Mouse (Mus musculus): ENCODE measurements at regions not wholly inside any gene's neighbourhood (a gene's known extent, or its start where the extent isn't known, plus 50 kb on each side); places are given as distances from the start of the nearest gene placed in this dataset.

- no peak overlapping the region for H3K27ac ChIP-seq (replicated peaks; ENCODE audit: low read depth, low read length)
- 8% methylated on average over 1 of the region's 1 CpGs for WGBS
- DNase-seq, result peak; percentile 55
Measured at GRCm38 (mm10) chr15:68417142-68417541, 1916.4 kb upstream of the Lrrc6 start.

DNA sequence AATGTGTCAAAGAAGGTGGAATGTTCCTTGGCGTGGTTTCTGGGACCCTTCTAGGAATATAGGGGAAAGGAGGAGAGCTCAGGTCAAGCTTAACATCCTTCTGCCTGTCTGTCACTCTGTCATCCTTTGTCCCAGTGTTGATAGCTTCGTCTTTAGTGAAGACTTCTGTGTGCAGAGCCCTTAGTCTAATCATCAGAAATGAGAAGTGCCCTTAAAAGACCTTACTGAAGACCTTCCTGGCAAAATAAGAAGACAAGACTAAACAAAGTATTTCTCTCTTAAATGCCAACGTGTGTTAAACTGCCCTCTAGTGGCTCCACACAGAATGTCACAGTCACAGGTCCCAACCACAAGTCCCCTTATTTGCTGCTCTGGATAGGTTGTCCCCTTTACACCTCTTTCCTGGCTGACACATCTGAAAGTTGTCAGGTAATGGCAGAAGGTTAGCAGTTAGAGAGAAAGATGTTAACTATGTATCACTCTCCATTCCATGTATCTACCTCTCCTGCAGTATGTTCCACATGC, 1914.8 kb upstream of the Lrrc6 start:
- peak; percentile 78 for DNase-seq
- no peak overlapping the region for H3K4me3 ChIP-seq (replicated peaks; ENCODE audit: low read depth, low read length)
- no peaks in the 10 kb centered on the region for H3K27me3 ChIP-seq (ENCODE audit: control insufficient read depth, insufficient read depth, low read length)
- H3K9ac ChIP-seq (replicated peaks; ENCODE audit: low read length), result no peak overlapping the region
- H3K4me1 ChIP-seq (ENCODE audit: control insufficient read depth, insufficient read depth, low read length), result no peaks in the 10 kb centered on the region
- no peak; the same call in 1 of the 2 replicates for ATAC-seq (ENCODE audit: low FRiP score, low TSS enrichment)
- H3K4me2 ChIP-seq (ENCODE audit: low read length), result no peak overlapping the region
- H3K36me3 ChIP-seq (ENCODE audit: control insufficient read depth, insufficient read depth, low read length), result no peaks in the 10 kb centered on the region
- no peak overlapping the region for H3K27ac ChIP-seq (replicated peaks; ENCODE audit: low read depth, low read length)
- WGBS, result 27% methylated on average over 3 of the region's 3 CpGs
- no peaks in the 10 kb centered on the region for H3K9me3 ChIP-seq (ENCODE audit: control insufficient read depth, low read length)

More at GRCm38 (mm10) chr15:68417142-68417541, 1916.4 kb upstream of the Lrrc6 start:
- no peaks in the 10 kb centered on the region for H3K36me3 ChIP-seq (ENCODE audit: control insufficient read depth, insufficient read depth, low read length)
- no peaks in the 10 kb centered on the region for H3K4me1 ChIP-seq (ENCODE audit: control insufficient read depth, insufficient read depth, low read length)
- H3K4me2 ChIP-seq (ENCODE audit: low read length), result no peak overlapping the region
- H3K4me3 ChIP-seq (replicated peaks; ENCODE audit: low read depth, low read length), result no peak overlapping the region
- no peaks in the 10 kb centered on the region for H3K9me3 ChIP-seq (ENCODE audit: control insufficient read depth, low read length)
- no peak overlapping the region for H3K9ac ChIP-seq (replicated peaks; ENCODE audit: low read length)
- no peaks in the 10 kb centered on the region for H3K27me3 ChIP-seq (ENCODE audit: control insufficient read depth, insufficient read depth, low read length)
- ATAC-seq (ENCODE audit: low FRiP score, low TSS enrichment), result no peak

DNA sequence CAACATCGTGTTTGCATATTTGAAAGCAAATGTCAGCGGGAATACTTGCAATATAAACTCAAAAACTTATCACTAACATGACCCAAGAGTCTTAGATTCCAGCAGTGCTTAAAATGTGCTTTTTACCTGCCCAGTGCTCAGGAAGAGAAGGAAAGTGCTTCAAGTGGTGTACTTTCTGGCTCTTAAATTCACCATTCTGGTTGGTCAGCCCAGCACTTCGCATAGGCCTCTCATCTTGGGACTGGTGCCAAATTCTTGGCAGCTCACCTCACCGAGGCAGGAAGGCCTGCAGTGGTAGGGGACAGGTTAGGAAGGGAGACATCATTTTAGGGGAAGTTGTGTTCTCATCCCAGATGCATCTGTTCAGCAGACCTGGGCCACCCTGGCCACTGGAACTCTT, 1913.3 kb upstream of the Lrrc6 start:
- H3K27ac ChIP-seq (replicated peaks; ENCODE audit: low read depth, low read length), result no peak overlapping the region
- no peaks in the 10 kb centered on the region for H3K4me1 ChIP-seq (ENCODE audit: control insufficient read depth, insufficient read depth, low read length)
- no peak for ATAC-seq (ENCODE audit: low FRiP score, low TSS enrichment)
- no peaks in the 10 kb centered on the region for H3K36me3 ChIP-seq (ENCODE audit: control insufficient read depth, insufficient read depth, low read length)
- no peak overlapping the region for H3K4me3 ChIP-seq (replicated peaks; ENCODE audit: low read depth, low read length)
- no peaks in the 10 kb centered on the region for H3K9me3 ChIP-seq (ENCODE audit: control insufficient read depth, low read length)
- DNase-seq, result no peak
- WGBS, result 72% methylated on average over 4 of the region's 4 CpGs
- H3K9ac ChIP-seq (replicated peaks; ENCODE audit: low read length), result no peak overlapping the region
- no peak overlapping the region for H3K4me2 ChIP-seq (ENCODE audit: low read length)
- no peaks in the 10 kb centered on the region for H3K27me3 ChIP-seq (ENCODE audit: control insufficient read depth, insufficient read depth, low read length)

- H3K36me3 ChIP-seq (ENCODE audit: control insufficient read depth, insufficient read depth, low read length), result no peaks in the 10 kb centered on the region
- H3K27ac ChIP-seq (replicated peaks; ENCODE audit: low read depth, low read length), result no peak overlapping the region
- H3K9ac ChIP-seq (replicated peaks; ENCODE audit: low read length), result no peak overlapping the region
- 84% methylated on average over 2 of the region's 2 CpGs for WGBS
- DNase-seq (no peak), ATAC-seq (ENCODE audit: low FRiP score, low TSS enrichment) (no peak)
- H3K4me3 ChIP-seq (replicated peaks; ENCODE audit: low read depth, low read length), result no peak overlapping the region
- H3K9me3 ChIP-seq (ENCODE audit: control insufficient read depth, low read length), result no peaks in the 10 kb centered on the region
- no peak overlapping the region for H3K4me2 ChIP-seq (ENCODE audit: low read length)
- H3K4me1 ChIP-seq (ENCODE audit: control insufficient read depth, insufficient read depth, low read length), result no peaks in the 10 kb centered on the region
- H3K27me3 ChIP-seq (ENCODE audit: control insufficient read depth, insufficient read depth, low read length), result no peaks in the 10 kb centered on the region
Measured at GRCm38 (mm10) chr15:68412697-68413096, 1912.0 kb upstream of the Lrrc6 start.

DNA sequence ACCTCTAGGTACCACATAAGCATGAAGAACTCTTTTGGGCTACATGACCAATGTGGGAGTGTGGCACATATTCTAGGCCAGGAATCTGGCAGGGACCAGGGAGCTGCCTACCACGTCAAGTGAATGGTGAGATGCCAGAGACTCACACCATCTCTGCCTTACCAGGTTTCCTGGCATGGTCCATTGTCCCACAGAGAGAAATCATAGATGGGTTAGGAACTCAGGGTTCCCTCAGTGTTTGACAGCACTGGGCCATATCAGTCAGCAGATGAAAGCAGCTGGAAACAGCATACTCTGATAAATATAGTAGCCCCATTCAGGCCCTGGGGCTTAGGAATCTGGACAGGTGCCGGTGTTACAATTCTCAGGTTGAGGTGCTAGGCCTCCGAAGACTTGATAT, 1911.4 kb upstream of the Lrrc6 start:
- WGBS, result 91% methylated on average over 3 of the region's 3 CpGs
- no peak for DNase-seq
- no peak overlapping the region for H3K9ac ChIP-seq (replicated peaks; ENCODE audit: low read length)

DNA sequence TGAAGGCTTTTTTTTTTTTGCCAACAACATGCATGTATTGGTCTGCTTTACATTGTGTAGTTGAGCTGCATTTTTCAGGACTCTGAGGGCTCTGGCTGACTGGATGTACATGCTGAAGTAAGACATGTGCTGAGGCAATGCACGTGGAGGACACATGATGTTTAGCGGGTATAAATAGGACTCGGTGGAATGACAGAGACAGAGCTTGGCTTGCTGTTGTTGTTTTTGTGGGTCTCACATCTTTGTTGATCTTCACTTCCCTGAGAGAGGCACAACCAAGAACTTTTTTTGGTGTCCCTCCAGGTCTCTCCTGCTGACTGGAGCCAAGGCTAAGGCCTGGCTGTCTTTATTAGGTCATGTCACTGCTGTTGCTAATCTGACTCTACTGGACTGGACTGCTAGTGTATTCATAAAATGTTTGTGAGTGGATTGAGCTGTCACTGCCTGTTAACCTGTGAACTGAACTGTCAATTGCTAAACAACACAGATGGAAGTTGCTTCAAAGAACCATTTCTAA, 1902.9 kb upstream of the Lrrc6 start:
- ATAC-seq (ENCODE audit: low FRiP score, low TSS enrichment), result no peak
- H3K9ac ChIP-seq (replicated peaks; ENCODE audit: low read length), result no peak overlapping the region
- no peak for DNase-seq
- no peaks in the 10 kb centered on the region for H3K4me1 ChIP-seq (ENCODE audit: control insufficient read depth, insufficient read depth, low read length)
- H3K4me2 ChIP-seq (ENCODE audit: low read length), result no peak overlapping the region
- no peaks in the 10 kb centered on the region for H3K36me3 ChIP-seq (ENCODE audit: control insufficient read depth, insufficient read depth, low read length)
- no peaks in the 10 kb centered on the region for H3K9me3 ChIP-seq (ENCODE audit: control insufficient read depth, low read length)
- no peaks in the 10 kb centered on the region for H3K27me3 ChIP-seq (ENCODE audit: control insufficient read depth, insufficient read depth, low read length)
- no peak overlapping the region for H3K4me3 ChIP-seq (replicated peaks; ENCODE audit: low read depth, low read length)
- 94% methylated on average over 3 of the region's 3 CpGs for WGBS
- H3K27ac ChIP-seq (replicated peaks; ENCODE audit: low read depth, low read length), result no peak overlapping the region

More for the DNA sequence above, 1911.4 kb upstream of the Lrrc6 start:
- Histone ChIP-seq H3K4me1 (ENCODE audit: control insufficient read depth, insufficient read depth, low read length) (no peaks in the 10 kb centered on the region), H3K4me2 (ENCODE audit: low read length) (no peak overlapping the region), H3K4me3 (replicated peaks; ENCODE audit: low read depth, low read length) (no peak overlapping the region), H3K36me3 (ENCODE audit: control insufficient read depth, insufficient read depth, low read length) (no peaks in the 10 kb centered on the region), H3K27me3 (ENCODE audit: control insufficient read depth, insufficient read depth, low read length) (no peaks in the 10 kb centered on the region), H3K9me3 (ENCODE audit: control insufficient read depth, low read length) (no peaks in the 10 kb centered on the region), H3K27ac (replicated peaks; ENCODE audit: low read depth, low read length) (no peak overlapping the region)
- ATAC-seq (ENCODE audit: low FRiP score, low TSS enrichment), result no peak

DNA sequence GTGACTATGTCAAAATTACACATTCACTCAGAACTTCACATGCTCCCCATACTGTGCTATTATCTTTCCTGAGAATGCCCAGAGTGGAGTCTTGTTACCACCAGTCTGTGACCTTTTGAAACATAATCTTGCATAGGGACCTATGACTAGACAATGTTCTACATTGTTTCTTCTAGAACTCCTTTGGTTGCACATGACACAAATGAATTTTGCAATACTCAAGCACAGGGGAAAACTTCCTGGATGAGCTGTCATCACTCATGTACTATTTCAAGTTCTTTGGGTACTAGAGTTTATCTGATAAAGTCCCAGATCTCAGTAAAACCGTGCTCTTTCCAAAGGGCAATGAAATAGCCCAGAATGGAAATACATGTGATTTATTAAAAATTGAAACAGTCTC, 1901.0 kb upstream of the Lrrc6 start:
- Histone ChIP-seq H3K4me1 (ENCODE audit: control insufficient read depth, insufficient read depth, low read length) (no peaks in the 10 kb centered on the region), H3K36me3 (ENCODE audit: control insufficient read depth, insufficient read depth, low read length) (no peaks in the 10 kb centered on the region), H3K27me3 (ENCODE audit: control insufficient read depth, insufficient read depth, low read length) (no peaks in the 10 kb centered on the region), H3K4me2 (ENCODE audit: low read length) (no peak overlapping the region), H3K4me3 (replicated peaks; ENCODE audit: low read depth, low read length) (no peak overlapping the region), H3K9ac (replicated peaks; ENCODE audit: low read length) (no peak overlapping the region), H3K9me3 (ENCODE audit: control insufficient read depth, low read length) (no peaks in the 10 kb centered on the region), H3K27ac (replicated peaks; ENCODE audit: low read depth, low read length) (no peak overlapping the region)
- ATAC-seq (ENCODE audit: low FRiP score, low TSS enrichment) (no peak), DNase-seq (no peak)
- WGBS, result 65% methylated on average over 1 of the region's 1 CpGs

DNA sequence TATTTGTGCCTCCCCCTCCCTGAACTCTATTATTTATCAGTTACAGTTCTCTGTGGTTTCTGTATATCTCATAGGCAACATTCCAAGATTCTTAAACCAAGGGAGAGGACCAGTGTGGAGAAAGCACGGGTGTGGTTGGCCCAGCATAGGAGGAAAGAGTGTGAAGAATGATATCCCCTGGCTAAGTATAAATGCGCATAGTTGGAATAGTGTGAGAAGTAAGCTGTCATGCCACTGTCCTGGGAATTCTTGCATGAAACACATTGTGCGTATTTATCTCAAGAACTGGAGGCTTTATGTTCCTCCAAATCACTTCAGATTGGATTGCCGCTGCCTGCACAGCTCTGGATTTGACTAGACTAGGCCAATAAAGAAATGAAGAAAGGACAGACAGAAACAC, 1900.3 kb upstream of the Lrrc6 start:
- Histone ChIP-seq H3K9me3 (ENCODE audit: control insufficient read depth, low read length) (no peaks in the 10 kb centered on the region), H3K27ac (replicated peaks; ENCODE audit: low read depth, low read length) (no peak overlapping the region), H3K27me3 (ENCODE audit: control insufficient read depth, insufficient read depth, low read length) (no peaks in the 10 kb centered on the region), H3K36me3 (ENCODE audit: control insufficient read depth, insufficient read depth, low read length) (no peaks in the 10 kb centered on the region), H3K4me1 (ENCODE audit: control insufficient read depth, insufficient read depth, low read length) (no peaks in the 10 kb centered on the region), H3K4me3 (replicated peaks; ENCODE audit: low read depth, low read length) (no peak overlapping the region), H3K9ac (replicated peaks; ENCODE audit: low read length) (no peak overlapping the region), H3K4me2 (ENCODE audit: low read length) (no peak overlapping the region)
- DNase-seq (no peak), ATAC-seq (ENCODE audit: low FRiP score, low TSS enrichment) (no peak)
- 94% methylated on average over 4 of the region's 4 CpGs for WGBS

GRCm38 (mm10) chr15:68396566-68396965, 1895.9 kb upstream of the Lrrc6 start:
- no peak for ATAC-seq (ENCODE audit: low FRiP score, low TSS enrichment)
- no peaks in the 10 kb centered on the region for H3K4me1 ChIP-seq (ENCODE audit: control insufficient read depth, insufficient read depth, low read length)
- H3K27me3 ChIP-seq (ENCODE audit: control insufficient read depth, insufficient read depth, low read length), result no peaks in the 10 kb centered on the region
- WGBS, result 90% methylated on average over 6 of the region's 6 CpGs
- no peak overlapping the region for H3K27ac ChIP-seq (replicated peaks; ENCODE audit: low read depth, low read length)
- no peak for DNase-seq
- H3K4me3 ChIP-seq (replicated peaks; ENCODE audit: low read depth, low read length), result no peak overlapping the region
- H3K9ac ChIP-seq (replicated peaks; ENCODE audit: low read length), result no peak overlapping the region
- no peaks in the 10 kb centered on the region for H3K9me3 ChIP-seq (ENCODE audit: control insufficient read depth, low read length)
- H3K36me3 ChIP-seq (ENCODE audit: control insufficient read depth, insufficient read depth, low read length), result no peaks in the 10 kb centered on the region
- no peak overlapping the region for H3K4me2 ChIP-seq (ENCODE audit: low read length)

Measured in midbrain, embryonic 14.5 days (tissue).